Mouse (Mus musculus): ENCODE results near the gene Dpep2nb.
"Not testable (repeated sequence)": the region's sequence is repeated elsewhere in the genome, so short reads cannot be mapped to it uniquely, and the experiment has no call there.

Dpep2nb gene

DNA sequence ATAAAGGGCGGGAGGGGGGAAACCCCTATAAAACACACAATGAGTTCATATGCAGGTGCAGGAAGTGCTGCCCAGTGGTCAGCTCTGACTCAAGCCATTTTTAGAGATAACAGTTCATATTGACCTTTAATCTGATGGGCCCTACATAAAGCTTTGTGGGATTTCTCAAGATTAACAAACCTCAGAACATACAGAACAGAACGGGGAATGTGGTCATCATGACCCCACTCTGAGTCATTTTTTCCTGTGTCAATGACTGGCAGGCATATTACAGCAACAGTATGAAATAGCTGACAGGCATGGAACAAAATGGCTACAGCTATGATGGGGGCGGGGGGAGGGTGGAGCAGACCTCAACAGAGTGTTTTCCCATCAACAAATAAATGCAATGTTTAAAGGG is 1.4 kb upstream of the Dpep2nb start:
- in situ Hi-C loops (cut with MseI, MboI): no loop called here

DNA sequence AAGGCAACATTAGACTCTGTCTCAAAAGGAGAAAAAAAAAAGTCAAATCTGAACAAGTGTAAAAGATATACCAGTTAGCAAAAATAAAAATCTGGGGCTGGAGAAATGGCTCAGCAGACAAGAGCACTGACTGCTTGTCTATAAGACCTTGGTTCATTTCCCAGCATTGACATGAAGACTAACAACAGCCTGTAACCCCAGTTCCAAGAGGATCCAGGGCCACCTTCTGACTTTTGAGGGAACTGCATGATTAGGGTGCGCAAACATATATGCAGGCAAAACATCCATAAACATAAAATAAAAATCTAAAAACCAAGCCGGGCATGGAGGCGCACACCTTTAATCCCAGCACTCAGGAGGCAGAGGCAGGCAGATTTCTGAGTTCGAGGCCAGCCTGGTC is 638 bp upstream of the Dpep2nb start:
- in situ Hi-C loops (cut with MseI, MboI): no loop called here

DNA sequence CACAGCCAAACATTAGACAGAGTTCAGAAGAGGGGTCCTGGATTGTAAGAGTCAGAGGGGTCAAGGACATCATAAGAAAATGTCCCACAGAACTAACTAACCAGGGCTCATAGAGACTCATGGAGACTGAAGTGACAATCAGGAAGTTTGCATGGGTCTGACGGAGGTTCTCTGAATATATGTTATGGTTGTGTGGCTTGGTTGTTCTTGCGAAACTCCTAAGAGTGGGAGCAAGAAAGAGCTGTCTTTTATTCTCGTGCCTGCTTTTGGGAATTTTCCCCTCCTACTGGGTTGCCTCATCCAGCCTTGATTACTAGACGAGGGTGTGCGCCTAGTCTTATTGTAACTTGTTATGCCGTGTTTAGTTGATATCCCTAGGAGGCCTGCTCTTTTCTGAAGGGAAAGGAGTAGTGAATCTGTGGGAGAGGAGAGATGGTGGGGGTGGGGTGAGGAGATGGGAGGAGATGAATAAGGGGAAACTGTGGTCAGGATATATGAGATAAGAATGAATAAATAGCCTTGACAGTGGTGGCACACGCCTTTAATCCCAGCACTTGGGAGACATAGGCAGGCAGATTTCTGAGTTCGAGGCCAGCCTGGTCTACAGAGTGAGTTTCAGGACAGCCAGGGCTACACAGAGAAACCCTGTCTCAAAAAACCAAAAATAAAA is 1.1 kb downstream of the Dpep2nb start:
- in situ Hi-C loops (cut with MseI, MboI): no loop called here

DNA sequence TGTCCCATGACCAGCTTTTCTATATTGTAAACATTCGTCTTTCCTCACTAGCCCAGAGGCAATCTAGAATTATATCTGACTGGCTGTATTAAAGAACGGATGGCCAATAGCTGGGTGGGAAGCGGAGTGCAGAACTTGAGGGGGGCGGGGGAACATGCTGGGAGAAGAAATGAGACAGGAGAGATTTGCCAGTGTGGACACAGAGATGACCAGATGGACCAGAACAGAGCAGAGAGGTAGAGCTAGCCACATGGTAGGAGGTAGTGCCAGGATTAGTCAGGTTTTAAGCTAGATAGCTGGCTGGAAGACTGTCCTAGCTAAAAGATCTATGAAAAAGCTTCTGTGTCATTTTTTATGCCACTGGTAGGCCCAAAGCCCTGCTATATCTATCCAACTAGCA is 3.9 kb downstream of the Dpep2nb start:
- in situ Hi-C loops (cut with MseI, MboI): no loop called here

DNA sequence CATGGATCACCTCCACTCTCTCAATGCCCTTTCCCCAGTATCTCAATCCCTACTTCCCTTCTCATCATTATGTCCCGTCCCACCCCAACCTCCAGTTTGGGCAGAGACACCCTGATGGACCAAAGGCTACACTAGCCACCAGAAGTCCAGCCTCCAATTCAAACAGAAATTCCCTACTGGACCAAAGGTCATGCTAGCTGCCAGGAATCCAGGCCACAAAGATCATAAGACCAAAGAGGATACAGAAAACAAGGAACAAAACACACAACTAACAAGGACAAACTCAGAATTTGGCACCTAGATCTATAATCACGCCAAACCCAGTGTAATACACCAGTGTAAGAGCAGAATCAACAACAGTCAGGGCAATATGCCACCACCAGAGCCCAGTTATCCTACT is 6.8 kb downstream of the Dpep2nb start:
- in situ Hi-C loops (cut with MseI, MboI): no loop called here

DNA sequence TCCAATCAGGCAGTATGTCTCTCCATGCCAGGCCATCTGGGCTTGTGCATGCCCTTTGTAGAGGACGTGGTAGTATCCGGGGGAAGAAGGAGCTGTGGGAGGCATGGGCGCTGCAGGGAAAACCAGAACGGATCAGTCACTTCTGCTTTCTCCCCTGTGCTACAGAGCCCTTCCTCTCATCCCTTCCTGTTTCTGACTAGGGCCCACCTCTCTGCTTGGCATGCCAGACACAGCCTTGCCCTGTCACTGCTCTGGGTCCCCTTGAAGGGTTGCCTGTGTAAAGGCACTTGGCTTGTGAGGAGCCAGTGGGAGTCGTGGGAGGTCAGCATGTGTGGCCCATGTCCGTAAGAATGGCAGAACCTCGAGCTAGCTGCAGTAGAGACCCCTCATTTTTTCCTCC is 9.4 kb downstream of the Dpep2nb start:
- in situ Hi-C loops (cut with MseI, MboI): no loop called here

DNA sequence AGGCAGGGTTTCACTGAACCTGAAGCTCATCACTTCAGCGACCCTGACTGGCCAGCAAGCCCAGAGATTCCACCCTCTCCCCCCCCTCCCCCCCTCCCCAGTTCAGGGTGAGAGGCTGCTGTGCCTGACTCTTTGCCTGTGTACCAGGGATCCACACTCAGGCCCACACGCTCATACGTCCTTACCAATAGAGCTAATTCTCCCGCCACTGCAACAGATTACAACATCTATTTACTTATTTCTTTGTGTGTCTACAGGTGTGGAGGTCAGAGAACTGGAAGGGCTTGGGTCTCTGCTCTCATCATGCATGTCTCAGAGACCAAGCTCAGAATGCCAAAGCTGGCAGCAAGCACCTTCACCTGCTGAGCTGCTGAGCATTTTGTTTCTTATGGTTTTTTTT is 12.5 kb downstream of the Dpep2nb start:
- in situ Hi-C loops (cut with MseI, MboI): no loop called here

DNA sequence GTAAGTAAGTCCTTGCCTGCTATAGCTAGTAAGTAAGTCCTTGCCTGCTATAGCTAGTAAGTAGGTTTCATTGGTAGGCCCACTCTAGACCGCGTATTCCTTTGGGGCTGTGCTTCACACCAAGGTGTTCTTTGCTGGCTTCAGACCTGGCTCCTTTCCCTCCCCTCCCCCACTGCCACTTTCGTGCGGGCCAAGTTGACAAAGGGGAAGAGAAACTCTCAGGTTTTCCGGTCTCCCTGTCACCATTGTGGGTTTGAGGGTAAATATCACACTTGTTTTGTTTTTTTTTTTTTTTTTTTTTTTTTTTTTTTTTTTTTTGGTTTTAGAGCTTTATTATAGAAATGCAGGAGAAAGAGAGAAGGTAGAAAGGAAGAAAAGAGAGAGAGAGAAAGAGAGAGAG is 13.3 kb downstream of the Dpep2nb start:
- in situ Hi-C loops (cut with MseI, MboI): no loop called here

DNA sequence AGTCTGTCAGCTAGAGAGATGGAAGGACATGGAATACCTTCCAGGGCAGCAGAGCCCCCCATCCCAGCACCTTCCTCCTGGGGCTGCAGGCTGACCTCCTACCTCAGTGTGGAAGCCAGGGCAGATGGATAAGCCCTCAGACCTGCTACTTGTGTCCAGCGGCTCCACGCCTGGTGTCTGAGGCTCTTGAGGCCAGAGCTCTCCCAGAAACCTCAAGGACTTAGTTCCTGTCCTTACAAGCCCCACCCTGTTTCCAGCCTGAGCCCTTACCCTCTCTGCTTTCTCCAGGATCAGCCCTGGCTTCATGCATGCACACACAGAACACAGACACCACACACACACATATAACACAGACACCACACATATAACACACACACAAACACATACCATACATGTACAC is 14.2 kb downstream of the Dpep2nb start:
- in situ Hi-C loops (cut with MseI, MboI): no loop called here

DNA sequence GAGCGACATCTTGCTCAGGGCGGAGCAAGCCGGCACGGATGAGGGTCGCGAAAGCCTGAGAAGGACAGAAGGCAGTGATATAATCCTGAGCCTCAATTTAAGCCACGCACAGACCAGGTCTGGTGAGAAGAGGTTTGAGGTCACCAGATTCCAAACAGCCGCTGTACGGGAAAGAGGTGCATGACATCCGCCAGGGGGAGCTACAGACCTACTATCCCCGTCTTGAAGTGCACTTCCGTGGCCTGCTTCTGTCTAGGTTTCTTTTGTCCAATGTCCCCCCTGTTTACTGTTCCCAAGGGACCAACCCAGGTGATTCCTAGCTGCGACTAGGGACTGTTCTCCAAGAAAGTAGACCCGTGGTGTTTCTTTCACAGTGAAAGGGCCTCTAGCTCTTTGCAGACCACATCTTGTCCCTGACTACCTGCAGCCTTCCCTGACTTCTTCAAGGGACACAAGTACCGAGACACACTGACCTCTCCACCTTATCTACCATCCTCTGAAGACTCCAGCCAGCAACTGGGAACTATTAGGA is 14.9 kb downstream of the Dpep2nb start, which contains the start of gene Dus2:
TSS of gene Dus2 (plus strand) at position 482 of the 532 bp plus-strand sequence.
- in situ Hi-C loops (cut with MseI, MboI): no loop called here

DNA sequence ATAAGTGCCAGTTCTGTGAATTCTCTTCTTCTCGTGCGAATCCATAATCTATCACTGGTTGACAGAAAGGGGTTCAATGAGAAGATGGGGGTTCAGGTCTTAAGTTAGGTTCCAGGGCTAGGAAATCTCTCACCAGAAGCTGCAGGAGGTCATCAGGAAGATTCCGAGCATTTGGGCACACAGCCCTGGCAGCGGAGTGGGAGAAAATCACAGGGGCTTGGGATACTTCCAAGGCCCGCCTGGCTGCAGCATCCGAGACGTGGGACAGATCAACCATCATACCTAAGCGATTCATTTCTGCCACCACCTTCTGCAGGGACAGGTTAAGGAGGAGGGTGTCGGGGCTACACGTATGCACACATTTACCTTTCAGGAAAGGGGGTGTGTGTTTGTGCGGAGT is 17.2 kb downstream of the Dpep2nb start:
- in situ Hi-C loops (cut with MseI, MboI): no loop called here

DNA sequence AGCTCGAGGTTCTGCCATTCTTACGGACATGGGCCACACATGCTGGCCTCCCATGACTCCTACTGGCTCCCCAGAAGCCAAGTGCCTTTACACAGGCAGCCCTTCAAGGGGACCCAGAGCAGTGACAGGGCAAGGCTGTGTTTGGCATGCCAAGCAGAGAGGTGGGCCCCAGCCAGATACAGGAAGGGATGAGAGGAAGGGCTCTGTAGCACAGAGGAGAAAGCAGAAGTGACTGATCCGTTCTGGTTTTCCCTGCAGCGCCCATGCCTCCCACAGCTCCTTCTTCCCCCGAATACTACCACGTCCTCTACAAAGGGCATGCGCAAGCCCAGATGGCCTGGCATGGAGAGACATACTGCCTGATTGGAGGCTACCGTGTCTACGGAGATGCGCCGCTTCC is 22.4 kb downstream of the Dpep2nb start:
- in situ Hi-C loops (cut with MseI, MboI): not testable (repeated sequence)

DNA sequence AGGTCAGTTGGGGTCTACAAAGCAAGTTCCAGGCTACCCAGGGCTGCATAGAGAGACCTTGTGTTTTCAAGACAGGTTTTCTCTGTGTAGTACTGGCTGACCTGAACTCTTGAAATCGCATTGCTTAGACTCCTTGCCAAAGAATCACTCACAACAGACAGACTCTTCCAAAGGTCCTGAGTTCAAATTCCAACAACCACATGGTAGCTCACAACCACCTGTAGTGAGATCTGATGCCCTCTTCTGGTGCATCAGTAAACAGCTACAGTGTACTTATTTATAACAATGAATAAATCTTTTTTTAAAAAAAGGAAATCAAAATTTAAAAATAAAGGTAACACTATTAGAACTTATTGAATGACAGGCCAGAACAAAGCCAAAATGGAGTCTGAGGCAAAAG is 24.6 kb downstream of the Dpep2nb start:
- in situ Hi-C loops (cut with MseI, MboI): no loop called here

DNA sequence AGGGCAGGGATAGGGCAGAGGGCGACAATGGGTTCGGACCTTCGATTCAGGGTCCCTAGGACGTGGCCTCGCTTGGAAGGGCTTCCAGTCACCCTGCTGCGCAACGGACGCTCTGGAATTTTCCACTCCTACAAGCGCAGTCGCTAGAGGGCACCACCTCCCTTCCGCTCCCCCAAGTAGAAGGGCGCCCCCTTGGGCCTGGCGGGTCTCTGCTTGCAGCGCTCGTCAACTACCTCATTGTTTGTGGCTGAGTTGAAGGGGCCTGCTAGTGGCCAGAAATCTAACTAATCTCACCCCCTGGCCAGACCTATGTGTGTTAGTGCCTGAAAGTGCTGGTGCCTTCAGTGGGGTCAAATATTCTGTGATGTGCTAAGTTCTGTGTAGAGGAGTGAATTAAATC is 26.4 kb downstream of the Dpep2nb start, which contains the start of gene Dpep3:
TSS of gene Dpep3 (minus strand) at position 105 of the 400 bp plus-strand sequence.
- in situ Hi-C loops (cut with MseI, MboI): no loop called here

DNA sequence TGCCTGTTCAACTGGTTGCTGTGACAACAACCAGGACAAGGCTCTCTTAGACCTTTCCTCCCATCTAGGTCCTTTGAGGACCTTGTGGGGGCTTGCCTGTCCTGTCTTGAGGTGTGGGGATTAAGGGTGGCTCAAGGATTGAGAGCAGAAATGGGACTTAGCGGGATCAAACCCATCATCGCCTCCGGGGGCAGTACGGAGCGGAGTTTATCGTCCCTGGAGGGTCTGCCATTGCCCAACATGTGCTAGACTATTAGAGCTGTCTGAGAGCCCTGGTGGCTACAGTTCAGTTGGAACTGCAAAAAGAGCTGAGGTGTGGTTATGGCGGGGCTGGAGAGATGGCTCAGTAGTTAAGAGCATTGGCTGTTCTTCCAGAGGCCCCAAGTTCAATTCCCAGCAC is 30.4 kb downstream of the Dpep2nb start:
- in situ Hi-C loops (cut with MseI, MboI): no loop called here

DNA sequence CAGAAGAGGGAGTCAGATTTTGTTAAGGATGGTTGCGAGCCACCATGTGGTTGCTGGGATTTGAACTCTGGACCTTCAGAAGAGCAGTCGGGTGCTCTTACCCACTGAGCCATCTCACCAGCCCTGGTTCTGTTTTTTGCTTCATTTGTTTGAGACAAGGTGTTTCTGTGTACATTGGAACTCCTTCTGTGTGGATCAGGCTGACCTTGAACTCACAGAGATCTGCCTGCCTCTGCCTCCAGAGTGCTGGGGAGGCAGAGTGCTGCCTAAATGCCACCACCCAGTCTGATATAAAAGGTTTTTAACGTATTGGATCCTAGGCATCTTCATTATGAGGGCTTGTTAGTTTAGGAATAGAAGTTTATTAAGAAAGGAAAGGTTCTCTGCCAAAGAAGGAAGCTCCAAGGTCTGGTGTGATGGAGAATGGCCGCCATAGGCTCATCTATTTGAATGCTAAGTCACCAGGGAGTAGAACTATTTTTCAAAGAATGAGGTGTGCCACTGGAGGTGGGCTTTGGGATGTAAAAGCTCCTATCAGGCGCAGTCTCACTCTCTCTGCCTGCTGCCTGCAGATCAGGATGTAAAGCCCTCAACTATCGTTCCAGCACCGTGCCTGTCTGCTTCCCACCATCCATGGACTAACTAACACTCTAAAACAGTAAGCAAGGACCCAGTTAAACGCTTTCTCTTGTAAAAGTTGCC is 34.6 kb downstream of the Dpep2nb start:
- in situ Hi-C loops (cut with MseI, MboI): no loop called here

DNA sequence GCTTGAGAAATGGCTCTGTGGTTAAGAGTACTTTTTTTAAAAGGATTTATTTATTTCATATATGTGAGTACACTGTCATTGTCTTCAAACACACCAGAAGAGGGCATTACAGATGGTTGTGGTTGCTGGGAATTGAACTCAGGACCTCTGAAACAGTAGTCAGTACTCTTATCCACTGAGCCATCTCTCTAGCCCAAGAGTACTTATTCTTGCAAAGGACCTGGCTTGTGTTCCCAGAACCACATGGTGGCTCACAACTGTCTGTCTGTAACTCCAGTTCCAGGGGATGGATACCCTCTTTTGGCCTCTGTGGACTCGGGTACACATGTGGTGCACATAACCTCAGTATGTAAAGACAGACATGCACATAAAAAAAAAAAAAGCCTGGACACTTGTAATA is 36.4 kb downstream of the Dpep2nb start:
- in situ Hi-C loops (cut with MseI, MboI): no loop called here

DNA sequence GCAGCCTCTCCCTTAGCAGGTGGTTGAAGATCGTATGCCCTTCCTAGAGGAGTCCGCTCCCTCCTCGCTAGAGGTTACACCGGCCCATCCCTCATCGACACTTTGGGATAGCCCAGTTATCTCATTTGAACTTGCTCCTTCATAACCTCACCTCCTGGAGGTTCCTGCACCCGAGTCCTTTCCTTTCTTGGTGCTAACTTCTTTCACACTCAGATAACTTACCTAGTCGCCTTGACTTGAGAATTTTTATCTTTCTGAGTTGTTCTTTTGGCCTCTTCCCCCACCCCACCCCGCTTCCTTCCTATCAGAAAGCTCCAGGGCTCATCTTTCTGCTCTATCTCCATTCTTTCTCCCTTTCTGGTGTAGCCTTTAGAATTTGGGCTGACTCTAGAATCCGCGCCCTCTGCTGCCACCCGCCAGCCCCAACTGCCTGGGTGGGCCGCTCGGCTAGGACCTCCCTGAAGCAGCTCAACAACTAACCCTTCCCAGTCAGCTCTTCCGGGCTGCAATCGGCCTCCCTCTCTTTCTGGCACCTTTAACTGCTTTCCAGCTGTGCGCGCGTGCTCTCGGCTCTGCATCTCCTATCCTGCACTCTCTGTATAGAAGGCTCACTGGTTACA is 39.0 kb downstream of the Dpep2nb start:
- in situ Hi-C loops (cut with MseI, MboI): no loop called here

DNA sequence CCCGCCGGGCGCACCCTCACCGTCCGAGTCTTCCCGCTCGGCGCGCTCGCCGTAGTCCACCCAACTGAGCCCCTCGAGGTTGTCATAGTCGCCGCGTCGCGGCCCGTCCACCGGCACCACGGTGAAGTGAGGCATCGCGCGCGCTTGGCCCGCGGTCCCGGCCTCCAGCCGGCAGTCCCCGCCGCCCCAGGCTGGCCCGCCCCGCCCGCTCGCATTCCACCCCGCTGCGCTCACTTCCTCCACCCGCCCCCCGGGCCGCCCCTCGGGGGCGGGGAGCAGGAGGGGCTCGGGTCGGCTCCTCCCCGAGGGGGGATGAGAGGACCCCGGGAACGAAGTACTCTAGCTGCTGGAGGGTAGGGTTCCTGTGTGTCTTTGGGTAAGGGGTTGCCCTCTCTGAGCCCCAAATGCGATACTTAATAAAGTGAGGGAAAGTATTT is 39.9 kb downstream of the Dpep2nb start, which contains the start of gene Slc12a4:
TSS of gene Slc12a4 (minus strand) at position 193 of the 437 bp plus-strand sequence.
- in situ Hi-C loops (cut with MseI, MboI): no loop called here

DNA sequence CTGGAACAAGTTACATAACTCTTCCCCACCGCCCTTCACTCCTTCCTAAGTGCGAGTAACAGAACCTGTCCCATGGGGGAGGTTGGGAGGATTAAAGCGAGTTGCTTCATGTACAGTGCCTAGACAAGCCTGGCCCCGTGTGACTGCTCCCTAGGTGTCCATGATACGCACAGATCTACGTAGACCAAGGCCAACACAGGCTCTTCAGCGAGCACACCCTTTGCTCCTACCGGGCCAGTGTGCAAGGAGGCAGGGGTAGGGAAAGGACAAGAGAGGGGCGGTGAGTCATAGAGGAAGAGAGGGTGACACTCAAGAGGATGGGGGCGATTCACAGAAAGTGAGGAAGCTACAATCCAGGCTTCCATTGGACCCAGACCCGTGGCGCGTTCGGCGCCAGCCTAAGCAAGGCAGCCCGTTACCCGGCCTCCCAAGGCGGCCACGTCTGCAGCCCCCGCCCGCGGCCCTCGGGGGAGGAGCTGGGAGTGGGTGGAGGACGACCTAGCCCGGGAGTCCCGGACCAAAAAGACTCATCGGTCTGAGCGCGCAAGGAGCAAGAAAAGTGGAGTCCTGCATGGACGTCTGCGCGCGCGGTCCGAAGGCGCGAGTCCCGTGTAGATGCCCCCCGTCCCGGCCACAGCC is 40.4 kb downstream of the Dpep2nb start:
- in situ Hi-C loops (cut with MseI, MboI): no loop called here

DNA sequence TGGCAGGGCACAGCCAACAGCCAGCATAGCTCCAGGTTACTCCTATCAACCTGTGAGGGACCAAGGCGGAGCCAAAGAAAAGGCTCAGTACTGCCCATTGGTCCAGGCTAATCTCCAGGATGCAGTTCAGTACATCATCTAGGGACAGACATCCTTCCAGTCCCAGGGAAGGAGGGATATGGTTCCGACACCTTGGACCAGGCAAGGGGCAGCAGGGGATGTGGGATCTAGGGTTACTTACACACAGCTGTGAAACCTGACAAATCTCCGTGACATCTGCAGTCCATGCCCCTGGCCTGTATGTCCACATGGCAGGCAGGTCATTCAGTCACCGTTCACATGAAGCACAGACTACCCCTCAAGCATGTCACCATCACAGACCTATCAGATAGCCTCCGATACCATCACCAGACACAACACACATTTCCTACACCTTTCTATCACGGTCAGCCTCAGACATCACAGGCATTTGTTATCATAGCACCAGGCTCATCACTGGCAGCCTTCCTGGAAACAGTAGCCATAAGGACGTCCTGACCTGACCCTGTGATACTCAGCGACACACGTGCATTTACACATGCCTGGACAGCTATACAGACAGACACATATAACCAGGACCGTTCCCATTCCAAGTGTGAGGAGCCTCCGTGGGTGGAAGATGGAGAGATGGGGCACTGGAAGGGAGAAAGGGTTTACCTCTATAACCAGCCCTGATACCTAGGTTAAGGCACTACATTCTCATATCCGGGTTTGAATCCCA is 41.1 kb downstream of the Dpep2nb start:
- in situ Hi-C loops (cut with MseI, MboI): no loop called here
